Mouse (Mus musculus) stomach, postnatal 0 days (tissue): ENCODE measurements around the gene Ccl25. TPM values are rescaled to one million over a fixed set of nuclear protein-coding genes. Genes with fewer than 3 reads are reported as not detected.
A peak's percentile ranks its signal among the peaks of the same experiment; 100 is the strongest.
"Not testable (repeated sequence)": the region's sequence is repeated elsewhere in the genome, so short reads cannot be mapped to it uniquely, and the experiment has no call there.

Experiments used
- ATAC-seq: fragments of 200-750 bp; cut with Nextera tagmentation; 2 replicates; pipeline ENCODE4 v1.8.0; 2017; ENCODE audit not compliant: low FRiP score, low TSS enrichment
- DNase-seq: peaks from one replicate; pipeline ENCODE4 v3.0.0-alpha.2; 2016; ENCODE audit warnings: low spot score
- H3K27ac ChIP-seq: fragments of 300-500 bp; sonication (generic); replicated peaks from 2 replicates; pipeline ENCODE4 v1.5.1; 2014; ENCODE audit warnings: mild to moderate bottlenecking, control low read depth
- H3K27me3 ChIP-seq: fragments of 300-500 bp; sonication (generic); 2 replicates; pipeline ENCODE4 v1.6.1; 2014; ENCODE audit warnings: low read length; ENCODE audit not compliant: control insufficient read depth, insufficient read depth
- H3K36me3 ChIP-seq: fragments of 300-500 bp; sonication (generic); 2 replicates; pipeline ENCODE4 v1.6.1; 2014; ENCODE audit warnings: low read length, mixed read lengths; ENCODE audit not compliant: control insufficient read depth, insufficient read depth
- H3K4me1 ChIP-seq: fragments of 300-500 bp; sonication (generic); replicated peaks from 2 replicates; pipeline ENCODE4 v1.6.1; 2014; ENCODE audit warnings: antibody characterized with exemption; ENCODE audit not compliant: control insufficient read depth, insufficient read depth
- H3K4me2 ChIP-seq: fragments of 300-500 bp; sonication (generic); replicated peaks from 2 replicates; pipeline ENCODE4 v1.6.1; 2014; ENCODE audit warnings: low read depth, mild to moderate bottlenecking, control low read depth, moderate library complexity
- H3K4me3 ChIP-seq: fragments of 300-500 bp; sonication (generic); 2 replicates; pipeline ENCODE4 v1.5.1; 2014; ENCODE audit warnings: low read depth, low read length, control low read depth
- H3K9ac ChIP-seq: fragments of 300-500 bp; sonication (generic); 2 replicates; pipeline ENCODE4 v1.6.1; 2014; ENCODE audit warnings: mild to moderate bottlenecking, low read length, control low read depth, mixed read lengths
- H3K9me3 ChIP-seq: fragments of 300-500 bp; sonication (generic); 2 replicates; pipeline ENCODE4 v1.6.1; 2016; ENCODE audit warnings: low read length; ENCODE audit not compliant: control insufficient read depth
- CTCF ChIP-seq: IDR thresholded peaks from 2 replicates; pipeline ENCODE4 v1.5.1; 2016; ENCODE audit warnings: antibody characterized with exemption, low read depth, mild to moderate bottlenecking, moderate library complexity
- EP300 ChIP-seq: optimal IDR thresholded peaks from 2 replicates; pipeline ENCODE3; 2016; ENCODE audit warnings: antibody characterized with exemption
- WGBS: fragments of 180-500 bp; shearing (Covaris S2); extraction: QIAGEN DNeasy Blood & Tissue Kit; methylation state at CpG from one replicate; pipeline ENCODE4 v1.1.7; 2014; 5-methylcytosine and 5-hydroxymethylcytosine counted together
- polyA plus RNA-seq: library from polyadenylated mRNA; unstranded; fragments of >200 nt; fragmentation: Nextera tagmentation; extraction: Ambion mirVana; gene quantifications from 2 replicates; pipeline ENCODE4 v1.2.1, GENCODE M21; 2015

Gene Ccl25
- polyA plus RNA-seq, 1 experiment from 2014 or later: 5.3 TPM

DNA sequence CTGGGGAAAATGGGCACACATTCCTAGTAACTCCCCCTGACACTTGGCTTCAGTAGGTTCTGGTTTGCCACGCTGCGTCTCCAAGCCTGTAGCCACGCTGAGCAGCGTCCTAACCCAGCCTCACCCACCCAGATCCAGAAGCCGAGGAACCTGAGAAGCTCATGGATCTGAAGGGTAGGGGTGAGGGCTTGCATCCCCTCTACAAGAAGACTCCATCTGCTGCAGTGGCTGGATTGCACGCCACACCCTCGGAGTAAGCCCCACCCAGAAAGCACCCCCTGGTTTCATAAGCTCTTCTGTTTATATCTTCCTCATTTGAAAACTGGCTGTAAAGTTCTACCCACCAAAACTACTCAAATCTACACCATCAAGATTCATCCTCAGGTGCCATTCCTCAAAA is 22.7 kb downstream of the Ccl25 start:
- no peak overlapping the region for H3K27ac ChIP-seq
- H3K36me3 ChIP-seq: no peaks in the 10 kb centered on the region
- 0 out of 2 replicates have a peak, but pooled peaks cover 2% of the 10 kb centered on the region for H3K4me1 ChIP-seq
- 51% methylated on average over 7 of the region's 7 CpGs for WGBS
- peak overlapping the region; percentile 14; the same call in 1 of the 2 replicates for H3K4me2 ChIP-seq
- no peaks in the 10 kb centered on the region for H3K9me3 ChIP-seq
- no peak overlapping the region for H3K4me3 ChIP-seq
- H3K9ac ChIP-seq: no peak overlapping the region
- no peaks in the 10 kb centered on the region for H3K27me3 ChIP-seq
- DNase-seq (no peak), ATAC-seq (no peak)
- no peak for TF ChIP-seq CTCF
- TF ChIP-seq EP300: no peak

DNA sequence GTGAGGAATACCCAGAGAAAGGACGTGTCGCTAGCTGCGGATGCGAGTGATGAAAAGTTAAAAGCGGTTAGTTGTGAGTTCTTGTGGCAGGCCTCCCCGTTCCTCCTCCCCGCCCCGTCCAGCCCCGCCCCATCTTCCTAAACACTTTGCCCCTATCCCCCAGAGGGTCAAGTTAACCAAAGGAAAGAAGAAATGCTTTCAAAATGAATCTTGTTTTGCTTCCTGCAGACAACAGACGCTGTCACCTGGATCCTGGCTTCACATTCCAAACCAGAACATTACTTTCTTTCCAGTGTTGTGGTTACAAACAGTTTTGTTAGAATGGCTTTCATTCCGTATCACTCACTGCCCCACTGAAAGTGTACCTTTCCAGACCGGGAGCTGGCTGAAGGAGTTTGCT is 23.3 kb downstream of the Ccl25 start:
- 0 out of 2 replicates have a peak overlapping the region, but pooled peaks have one; percentile 18 for H3K9ac ChIP-seq
- H3K4me1 ChIP-seq: 0 out of 2 replicates have a peak, but pooled peaks cover 2% of the 10 kb centered on the region
- ATAC-seq (no peak), DNase-seq (no peak)
- peak overlapping the region; percentile 14; the same call in 1 of the 2 replicates for H3K4me2 ChIP-seq
- H3K27ac ChIP-seq: no peak overlapping the region
- TF ChIP-seq CTCF (no peak), EP300 (no peak)
- H3K4me3 ChIP-seq: no peak overlapping the region
- H3K9me3 ChIP-seq: no peaks in the 10 kb centered on the region
- 29% methylated on average over 12 of the region's 12 CpGs for WGBS
- no peaks in the 10 kb centered on the region for H3K36me3 ChIP-seq
- no peaks in the 10 kb centered on the region for H3K27me3 ChIP-seq

DNA sequence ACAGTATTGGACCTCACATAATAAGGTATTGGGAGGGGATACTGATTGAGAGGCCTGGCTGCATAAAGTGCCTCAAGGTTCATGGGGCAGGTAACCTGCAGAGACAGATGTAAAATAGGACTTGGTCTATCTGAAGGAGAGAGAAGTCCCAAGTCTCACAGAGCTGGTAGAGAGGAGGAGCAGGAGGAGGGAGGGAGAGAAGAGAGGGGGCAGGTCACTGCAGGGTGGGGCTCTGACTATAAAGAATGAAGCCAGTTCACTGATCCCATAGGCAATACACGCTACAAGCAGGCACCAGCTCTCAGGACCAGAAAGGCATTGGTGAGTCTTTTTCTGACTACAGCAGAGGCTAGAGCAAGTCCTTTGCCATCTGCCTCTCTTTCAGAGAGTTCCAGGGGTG is 24.3 kb downstream of the Ccl25 start:
- Histone ChIP-seq H3K4me1 (0 out of 2 replicates have a peak, but pooled peaks cover 2% of the 10 kb centered on the region), H3K27me3 (no peaks in the 10 kb centered on the region), H3K9me3 (no peaks in the 10 kb centered on the region), H3K9ac (no peak overlapping the region), H3K27ac (no peak overlapping the region), H3K4me3 (no peak overlapping the region), H3K36me3 (no peaks in the 10 kb centered on the region), H3K4me2 (no peak overlapping the region)
- ATAC-seq (no peak), DNase-seq (no peak)
- no peak for TF ChIP-seq CTCF
- TF ChIP-seq EP300: no peak
- WGBS: 23% methylated on average over 1 of the region's 1 CpGs

DNA sequence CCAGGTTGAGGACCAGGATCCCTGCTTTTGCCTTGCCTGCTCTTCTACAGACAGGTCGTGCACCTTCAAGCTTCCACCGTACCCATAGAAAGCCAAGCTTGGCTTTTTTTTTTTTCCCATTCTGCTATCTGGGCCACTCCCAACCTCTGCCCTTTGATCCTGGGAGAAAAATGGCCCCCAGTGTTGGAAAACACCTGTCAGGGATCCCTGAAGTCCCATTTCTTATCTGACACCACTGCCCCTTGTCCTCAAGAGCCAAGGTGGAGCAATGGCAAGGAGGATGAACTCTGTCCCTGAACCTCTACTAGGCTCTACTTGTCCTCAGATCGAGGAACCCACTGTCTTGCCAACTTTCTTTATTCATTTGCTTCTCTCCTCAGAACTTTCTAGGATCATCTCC is 25.6 kb downstream of the Ccl25 start:
- no peaks in the 10 kb centered on the region for H3K9me3 ChIP-seq
- no peak for DNase-seq
- no peaks in the 10 kb centered on the region for H3K27me3 ChIP-seq
- H3K4me3 ChIP-seq: no peak overlapping the region
- no peak for TF ChIP-seq EP300
- TF ChIP-seq CTCF: no peak
- H3K27ac ChIP-seq: no peak overlapping the region
- WGBS: 74% methylated on average over 3 of the region's 3 CpGs
- no peak for ATAC-seq
- 0 out of 2 replicates have a peak, but pooled peaks cover 2% of the 10 kb centered on the region for H3K4me1 ChIP-seq
- H3K36me3 ChIP-seq: no peaks in the 10 kb centered on the region
- no peak overlapping the region for H3K4me2 ChIP-seq
- H3K9ac ChIP-seq: no peak overlapping the region

DNA sequence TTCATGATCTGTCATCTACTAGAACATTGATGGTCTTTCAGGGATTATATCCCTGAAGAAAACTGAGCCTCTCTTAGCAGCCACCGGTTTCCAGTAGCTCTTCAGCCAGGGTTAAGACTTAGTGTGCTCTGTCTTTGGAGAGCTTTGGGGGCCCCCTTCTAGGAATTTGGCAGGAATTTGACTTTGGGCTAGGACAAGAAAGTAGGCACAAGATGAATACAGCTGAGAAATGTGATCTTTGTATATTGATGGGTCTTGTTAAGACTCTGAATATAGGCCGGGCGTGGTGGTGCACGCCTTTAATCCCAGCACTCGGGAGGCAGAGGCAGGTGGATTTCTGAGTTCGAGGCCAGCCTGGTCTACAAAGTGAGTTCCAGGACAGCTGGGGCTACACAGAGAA is 27.6 kb downstream of the Ccl25 start:
- ATAC-seq, H3K9ac ChIP-seq, H3K4me1 ChIP-seq, H3K27me3 ChIP-seq, H3K4me3 ChIP-seq, H3K36me3 ChIP-seq, H3K4me2 ChIP-seq, DNase-seq, H3K27ac ChIP-seq, H3K9me3 ChIP-seq: not testable (repeated sequence)
- WGBS: 91% methylated on average over 6 of the region's 6 CpGs

DNA sequence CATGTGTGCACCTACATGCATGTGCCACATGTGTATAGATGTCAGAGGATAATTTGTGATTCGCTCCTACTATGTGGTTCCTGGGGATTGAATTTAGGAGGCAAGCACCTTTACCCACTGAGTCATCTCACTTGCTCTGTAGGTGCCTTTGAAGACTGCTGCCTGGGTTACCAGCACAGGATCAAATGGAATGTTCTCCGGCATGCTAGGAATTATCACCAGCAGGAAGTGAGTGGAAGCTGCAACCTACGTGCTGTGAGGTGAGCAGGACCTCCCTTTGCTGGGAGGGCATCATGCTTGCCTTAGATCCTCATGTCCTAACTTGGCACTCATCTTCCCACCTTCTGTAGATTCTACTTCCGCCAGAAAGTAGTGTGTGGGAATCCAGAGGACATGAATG is 28.7 kb downstream of the Ccl25 start:
- ATAC-seq (no peak), DNase-seq (no peak)
- H3K9me3 ChIP-seq: no peaks in the 10 kb centered on the region
- H3K9ac ChIP-seq: no peak overlapping the region
- H3K4me2 ChIP-seq: no peak overlapping the region
- no peaks in the 10 kb centered on the region for H3K4me1 ChIP-seq
- H3K27me3 ChIP-seq: no peaks in the 10 kb centered on the region
- no peak overlapping the region for H3K4me3 ChIP-seq
- 83% methylated on average over 4 of the region's 4 CpGs for WGBS
- H3K27ac ChIP-seq: no peak overlapping the region
- no peaks in the 10 kb centered on the region for H3K36me3 ChIP-seq
- TF ChIP-seq EP300 (no peak), CTCF (no peak)
